Mouse (Mus musculus) layer of hippocampus, adult 18-20 months (tissue): ENCODE results near the gene Lepr. TPM values are rescaled to one million over a fixed set of nuclear protein-coding genes. Genes with fewer than 3 reads are reported as not detected.
"Not testable (repeated sequence)": the region's sequence is repeated elsewhere in the genome, so short reads cannot be mapped to it uniquely, and the experiment has no call there.

Experiments used
- DNase-seq, 2 experiments: peaks; one replicate each; pipeline ENCODE4 v3.0.0; 2022; ENCODE audit warnings: low spot score in 2 of 2
- total RNA-seq, 2 experiments: library from RNA; stranded (reverse); gene quantifications; 2 replicates each; pipeline ENCODE4 v1.2.3; 2021

Gene Lepr
- total RNA-seq, 2 experiments from 2014 or later: 1.7 to 2.4 TPM

DNA sequence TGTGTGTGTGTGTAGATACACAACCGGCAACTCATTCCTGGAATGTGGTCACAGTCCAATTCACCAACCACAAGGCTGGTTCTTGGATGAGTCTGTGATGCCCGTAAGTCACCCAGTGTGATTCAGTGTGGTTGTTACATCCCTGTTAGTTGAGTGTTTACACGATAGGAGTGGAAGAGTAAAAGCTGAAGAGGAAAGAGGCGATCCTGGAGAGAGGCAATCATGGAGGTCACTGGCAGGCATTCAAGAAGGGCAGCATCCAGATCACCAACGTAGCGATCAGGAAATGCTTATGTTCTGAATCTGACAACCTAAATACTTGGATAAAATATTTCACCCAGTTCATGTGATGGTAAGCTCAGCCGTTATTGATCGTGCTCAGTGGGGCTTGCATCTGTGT, 1.9 kb upstream of the Lepr start:
- no peak for DNase-seq

GRCm38 (mm10) chr4:101715805-101716204, 1.4 kb upstream of the Lepr start:
- DNase-seq: no peak

GRCm38 (mm10) chr4:101718991-101719580, 1.9 kb downstream of the Lepr start:
- peak; percentile 20 to 57 for DNase-seq

GRCm38 (mm10) chr4:101721705-101722104, 4.5 kb downstream of the Lepr start:
- no peak for DNase-seq

DNA sequence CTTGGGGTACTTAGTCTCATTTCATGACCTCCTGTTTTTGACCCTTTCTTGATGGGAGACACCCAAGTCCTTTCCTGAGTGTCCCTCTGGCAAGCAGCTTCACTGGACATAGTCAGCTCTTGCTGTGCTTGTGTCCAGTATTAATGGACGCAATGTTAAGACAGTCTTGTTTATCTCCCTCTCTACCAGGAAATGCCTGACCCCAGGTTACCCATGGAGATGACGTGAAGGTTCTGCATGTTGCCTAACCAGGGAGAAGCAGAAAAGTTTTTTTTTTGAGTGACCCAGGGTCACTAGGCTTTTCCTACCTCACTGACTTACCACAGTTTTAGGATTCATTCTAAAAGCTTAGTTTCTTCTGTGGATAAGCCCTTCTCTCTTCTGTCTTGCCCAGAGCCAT, 24.8 kb downstream of the Lepr start:
- no peak for DNase-seq

GRCm38 (mm10) chr4:101745534-101745933, 28.3 kb downstream of the Lepr start:
- DNase-seq: no peak

- DNase-seq: no peak
Observed at GRCm38 (mm10) chr4:101760490-101760889, 43.3 kb downstream of the Lepr start.

GRCm38 (mm10) chr4:101843923-101844322, 126.7 kb downstream of the Lepr start, which contains the start of gene B020004J07Rik:
B020004J07Rik (minus strand) TSS chr4:101844023.
- DNase-seq: not testable (repeated sequence)

DNA sequence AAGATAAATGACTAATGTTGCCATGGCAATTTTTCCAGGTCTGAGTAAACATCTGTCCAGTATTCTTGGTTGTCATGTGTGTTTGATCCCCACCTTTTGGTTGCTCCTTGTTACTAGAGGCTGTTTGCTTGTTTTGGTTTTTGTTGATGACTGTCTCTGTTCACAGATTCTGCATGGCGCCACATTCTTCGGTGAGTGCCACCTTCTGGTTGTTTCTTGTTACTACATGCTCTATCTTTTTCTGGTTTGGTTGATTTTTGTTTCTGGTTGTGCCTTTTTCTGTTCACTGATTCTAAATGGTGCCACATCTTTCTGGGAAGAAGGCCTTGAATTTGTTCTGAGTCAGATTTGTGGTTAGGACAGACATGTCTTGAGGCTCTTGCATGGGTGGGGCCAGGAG, 133.7 kb downstream of the Lepr start:
- no peak for DNase-seq

GRCm38 (mm10) chr4:101860873-101861272, 143.7 kb downstream of the Lepr start:
- DNase-seq: peak in 1 of 2 experiments; percentile 40

DNA sequence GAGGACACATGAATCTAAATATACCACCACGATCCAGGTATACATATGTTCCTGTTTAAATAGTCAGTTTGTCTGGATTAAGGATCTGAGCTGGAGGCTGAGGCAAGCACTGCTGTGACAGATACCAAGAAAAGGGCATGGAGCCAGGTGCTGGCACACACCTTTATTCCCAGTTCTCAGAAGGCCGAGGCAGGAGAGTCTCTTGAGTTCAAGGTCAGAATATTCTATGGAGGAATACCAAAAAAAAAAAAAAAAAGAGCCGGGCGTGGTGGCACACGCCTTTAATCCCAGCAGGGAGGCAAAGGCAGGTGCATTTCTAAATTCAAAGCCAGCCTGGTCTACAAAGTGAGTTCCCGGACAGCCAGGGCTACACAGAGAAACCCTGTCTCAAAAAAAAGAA, 145.1 kb downstream of the Lepr start:
- DNase-seq: no peak

Other genes starting within 250 kb of the Lepr start
- gene Dnajc6, start 220.8 kb upstream of the Lepr start, total RNA-seq: 100 to 1,000 TPM; 287 to 314 TPM
- 10 to 100 TPM; 27.1 to 29.5 TPM for gene Leprot, start 69.7 kb upstream of the Lepr start, total RNA-seq
- not detected for gene B020004J07Rik, start 126.6 kb downstream of the Lepr start, total RNA-seq
- gene C130073F10Rik, start 176.4 kb downstream of the Lepr start, total RNA-seq: not detected
- not detected for gene Gm12800, start 191.7 kb downstream of the Lepr start, total RNA-seq
- gene Gm12794, start 223.0 kb downstream of the Lepr start, total RNA-seq: not detected